Mouse (Mus musculus) hindlimb bud, embryonic 11.5 days (tissue): Measurements from ENCODE around the gene App.

Source experiments
- DNase-seq: peaks from one replicate; pipeline ENCODE4 v3.0.0-alpha.2; 2012; ENCODE audit warnings: low read depth, low spot score; ENCODE audit errors: extremely low spot score

App gene

GRCm38 (mm10) chr16:85086303-85086702 lies 87.3 kb downstream of the App start:
- no peak for DNase-seq

GRCm38 (mm10) chr16:85085902-85086301 lies 87.7 kb downstream of the App start:
- no peak for DNase-seq

GRCm38 (mm10) chr16:85084152-85084551 lies 89.4 kb downstream of the App start:
- no peak for DNase-seq

- no peak for DNase-seq
Observed at GRCm38 (mm10) chr16:85075330-85075729, 98.2 kb downstream of the App start.

GRCm38 (mm10) chr16:85074889-85075288 lies 98.7 kb downstream of the App start:
- no peak for DNase-seq

- no peak for DNase-seq
Observed at GRCm38 (mm10) chr16:85072624-85073023, 100.9 kb downstream of the App start.

GRCm38 (mm10) chr16:85071791-85072190 lies 101.8 kb downstream of the App start:
- DNase-seq = no peak

GRCm38 (mm10) chr16:85071248-85071647 lies 102.3 kb downstream of the App start:
- DNase-seq = no peak

GRCm38 (mm10) chr16:85067254-85067893 lies 106.2 kb downstream of the App start:
- no peak for DNase-seq

- no peak for DNase-seq
Observed at GRCm38 (mm10) chr16:85066227-85066626, 107.3 kb downstream of the App start.

GRCm38 (mm10) chr16:85064800-85065199 lies 108.8 kb downstream of the App start:
- no peak for DNase-seq

- no peak for DNase-seq
Observed at GRCm38 (mm10) chr16:85062732-85063131, 110.8 kb downstream of the App start.

GRCm38 (mm10) chr16:85061725-85062124 lies 111.8 kb downstream of the App start:
- no peak for DNase-seq

GRCm38 (mm10) chr16:85058138-85058537 lies 115.4 kb downstream of the App start:
- no peak for DNase-seq

GRCm38 (mm10) chr16:85056212-85056611 lies 117.4 kb downstream of the App start:
- DNase-seq = no peak

GRCm38 (mm10) chr16:85053996-85054395 lies 119.6 kb downstream of the App start:
- DNase-seq = no peak

- DNase-seq = no peak
Observed at GRCm38 (mm10) chr16:85047310-85047709, 126.3 kb downstream of the App start.

- peak; percentile 31 for DNase-seq
Observed at GRCm38 (mm10) chr16:85041153-85041959, 132.2 kb downstream of the App start.

- no peak for DNase-seq
Observed at GRCm38 (mm10) chr16:85038731-85039130, 134.8 kb downstream of the App start.

GRCm38 (mm10) chr16:85037969-85038644 lies 135.5 kb downstream of the App start:
- DNase-seq = no peak

GRCm38 (mm10) chr16:85035815-85036214 lies 137.8 kb downstream of the App start:
- DNase-seq = no peak

GRCm38 (mm10) chr16:85033747-85034146 lies 139.8 kb downstream of the App start:
- no peak for DNase-seq
